8 mouse cellular contexts compared by ENCODE assay signal in genomic region chr2:37431609-37432008, GRCm38 (mm10). TPM values are rescaled to one million over a fixed set of nuclear protein-coding genes. Genes with fewer than 3 reads are reported as not detected.
DNase-seq lines count a peak whose midpoint lies in the region; ATAC-seq and TF ChIP-seq lines count a peak whose summit lies in the region.

No protein-coding gene starts in this region.

- H3K4me3 ChIP-seq in lung, embryonic 16.5 days (ENCODE audit: low read length) = peak overlapping the region; percentile 85
- H3K4me3 ChIP-seq in embryonic facial prominence, embryonic 13.5 days = peak overlapping the region; percentile 88
- peak overlapping the region; percentile 92 for H3K4me3 ChIP-seq in limb, embryonic 14.5 days (replicated peaks; ENCODE audit: low read length)
- peak overlapping the region; percentile 89 for H3K4me3 ChIP-seq in stomach, embryonic 14.5 days (ENCODE audit: low read depth, low read length)

- no peaks in the 10 kb centered on the region for H3K9me3 ChIP-seq in lung, embryonic 16.5 days (ENCODE audit: control insufficient read depth, low read length)
- H3K9me3 ChIP-seq in embryonic facial prominence, embryonic 13.5 days = no peaks in the 10 kb centered on the region
- H3K9me3 ChIP-seq in limb, embryonic 14.5 days (ENCODE audit: control insufficient read depth, low read length) = no peaks in the 10 kb centered on the region
- H3K9me3 ChIP-seq in stomach, embryonic 14.5 days (ENCODE audit: control insufficient read depth, low read depth, low read length) = no peaks in the 10 kb centered on the region

- no peak for TF ChIP-seq POLR2A in limb, embryonic 14.5 days (IDR thresholded peaks at IDR 0.05; ENCODE audit: borderline replicate concordance, extremely low read depth, insufficient read depth, insufficient read length)

- WGBS in lung, embryonic 16.5 days = 23% methylated on average over 7 of the region's 7 CpGs
- 32% methylated on average over 7 of the region's 7 CpGs for WGBS in embryonic facial prominence, embryonic 13.5 days
- 27% methylated on average over 7 of the region's 7 CpGs for WGBS in limb, embryonic 14.5 days
- WGBS in stomach, embryonic 14.5 days = 32% methylated on average over 7 of the region's 7 CpGs

- H3K4me1 ChIP-seq in lung, embryonic 16.5 days (replicated peaks; ENCODE audit: control insufficient read depth, insufficient read depth, low read length) = peaks cover 9% of the 10 kb centered on the region
- H3K4me1 ChIP-seq in embryonic facial prominence, embryonic 13.5 days = peaks cover 13% of the 10 kb centered on the region
- H3K4me1 ChIP-seq in limb, embryonic 14.5 days (ENCODE audit: control insufficient read depth, insufficient read depth, low read length) = peaks cover 10% of the 10 kb centered on the region
- peaks cover 5% of the 10 kb centered on the region for H3K4me1 ChIP-seq in stomach, embryonic 14.5 days (ENCODE audit: control insufficient read depth, insufficient read depth, low read length)

- H3K9ac ChIP-seq in lung, embryonic 16.5 days (ENCODE audit: low read length) = peak overlapping the region; percentile 85
- peak overlapping the region; percentile 91 for H3K9ac ChIP-seq in embryonic facial prominence, embryonic 13.5 days
- peak overlapping the region; percentile 84 for H3K9ac ChIP-seq in limb, embryonic 14.5 days (ENCODE audit: low read depth, low read length, severe bottlenecking)
- H3K9ac ChIP-seq in stomach, embryonic 14.5 days (replicated peaks; ENCODE audit: low read depth, low read length) = peak overlapping the region; percentile 78

- H3K4me2 ChIP-seq in lung, embryonic 16.5 days (ENCODE audit: low read depth, low read length) = peak overlapping the region; percentile 86
- H3K4me2 ChIP-seq in embryonic facial prominence, embryonic 13.5 days = peak overlapping the region; percentile 82
- H3K4me2 ChIP-seq in limb, embryonic 14.5 days (replicated peaks; ENCODE audit: low read depth, low read length, severe bottlenecking) = peak overlapping the region; percentile 89
- peak overlapping the region; percentile 74 for H3K4me2 ChIP-seq in stomach, embryonic 14.5 days (replicated peaks; ENCODE audit: low read depth, low read length)

- DNase-seq in lung, postnatal 36 days = no peak
- DNase-seq in limb, embryonic 14.5 days (ENCODE audit: low spot score) = no peak
- no peak for DNase-seq in gastrocnemius, adult 18-20 months (ENCODE audit: low spot score)
- no peak for DNase-seq in kidney, postnatal 25 days
- DNase-seq in lung, adult 18-20 months = no peak

- ATAC-seq in lung, embryonic 16.5 days (ENCODE audit: low read depth) = peak; percentile 23; the same call in 1 of the 2 replicates
- no peak for ATAC-seq in embryonic facial prominence, embryonic 13.5 days (ENCODE audit: insufficient number of reproducible peaks, insufficient read depth, low FRiP score, low TSS enrichment, low read depth)
- no peak for ATAC-seq in limb, embryonic 14.5 days (ENCODE audit: low FRiP score, low read depth)
- ATAC-seq in stomach, embryonic 14.5 days (ENCODE audit: insufficient number of reproducible peaks, insufficient read depth, low FRiP score, low read depth) = no peak

- H3K36me3 ChIP-seq in lung, embryonic 16.5 days (ENCODE audit: control insufficient read depth, insufficient read depth, low read length) = peaks cover 9% of the 10 kb centered on the region
- H3K36me3 ChIP-seq in embryonic facial prominence, embryonic 13.5 days = peaks cover 32% of the 10 kb centered on the region
- H3K36me3 ChIP-seq in limb, embryonic 14.5 days (ENCODE audit: control insufficient read depth, insufficient read depth, low read length) = peaks cover 30% of the 10 kb centered on the region
- peaks cover 5% of the 10 kb centered on the region for H3K36me3 ChIP-seq in stomach, embryonic 14.5 days (ENCODE audit: control insufficient read depth, insufficient read depth, low read length)

- peak overlapping the region; percentile 90 for H3K27ac ChIP-seq in lung, embryonic 16.5 days (ENCODE audit: low read length)
- peak overlapping the region; percentile 97 for H3K27ac ChIP-seq in embryonic facial prominence, embryonic 13.5 days
- H3K27ac ChIP-seq in limb, embryonic 14.5 days (replicated peaks; ENCODE audit: low read depth, low read length) = peak overlapping the region; percentile 94
- peak overlapping the region; percentile 94 for H3K27ac ChIP-seq in stomach, embryonic 14.5 days (ENCODE audit: low read length)

- no peaks in the 10 kb centered on the region for H3K27me3 ChIP-seq in lung, embryonic 16.5 days (ENCODE audit: control insufficient read depth, insufficient read depth, low read depth, low read length)
- no peaks in the 10 kb centered on the region for H3K27me3 ChIP-seq in embryonic facial prominence, embryonic 13.5 days
- no peaks in the 10 kb centered on the region for H3K27me3 ChIP-seq in limb, embryonic 14.5 days (ENCODE audit: control insufficient read depth, insufficient read depth, low read length)
- H3K27me3 ChIP-seq in stomach, embryonic 14.5 days (ENCODE audit: control insufficient read depth, insufficient read depth, low read length) = no peaks in the 10 kb centered on the region

RNA-seq across cellular contexts. Expression of gene Rc3h2, which starts 8.9 kb away (rescaled TPM):
- polyA plus RNA-seq in lung, embryonic 16.5 days (2015; fragmentation: Nextera tagmentation; extraction: Ambion mirVana) = 12.5 TPM in 2 replicates
- 19.1 and 20.7 TPM in 2 replicates for polyA plus RNA-seq in embryonic facial prominence, embryonic 13.5 days (2015; fragmentation: Nextera tagmentation; extraction: Ambion mirVana)
- 15.7 and 15.9 TPM in 2 replicates for polyA plus RNA-seq in limb, embryonic 14.5 days (2012; rRNA removed)
- polyA plus RNA-seq in limb, embryonic 14.5 days (2014; fragmentation: Nextera tagmentation; extraction: Ambion mirVana) = 17.0 and 19.7 TPM in 2 replicates
- polyA plus RNA-seq in stomach, embryonic 14.5 days (2014; fragmentation: Nextera tagmentation; extraction: Ambion mirVana) = 23.2 and 27.2 TPM in 2 replicates
- total RNA-seq in gastrocnemius, adult 18-20 months (2021) = 10 to 100 TPM; 39.0 to 46.2 TPM

RNA-seq across cellular contexts. Expression of gene Zbtb26, which starts 11.3 kb away (rescaled TPM):
- 6.9 and 7.1 TPM in 2 replicates for polyA plus RNA-seq in lung, embryonic 16.5 days (2015; fragmentation: Nextera tagmentation; extraction: Ambion mirVana)
- 8.0 and 9.9 TPM in 2 replicates for polyA plus RNA-seq in embryonic facial prominence, embryonic 13.5 days (2015; fragmentation: Nextera tagmentation; extraction: Ambion mirVana)
- polyA plus RNA-seq in limb, embryonic 14.5 days (2012; rRNA removed) = 9.0 and 9.1 TPM in 2 replicates
- 6.6 and 7.8 TPM in 2 replicates for polyA plus RNA-seq in limb, embryonic 14.5 days (2014; fragmentation: Nextera tagmentation; extraction: Ambion mirVana)
- polyA plus RNA-seq in stomach, embryonic 14.5 days (2014; fragmentation: Nextera tagmentation; extraction: Ambion mirVana) = 9.3 and 9.4 TPM in 2 replicates
- 1 to 10 TPM; 3.1 to 4.1 TPM for total RNA-seq in gastrocnemius, adult 18-20 months (2021)

RNA-seq across cellular contexts. Expression of gene Zbtb6, which starts 11.4 kb away (rescaled TPM):
- polyA plus RNA-seq in lung, embryonic 16.5 days (2015; fragmentation: Nextera tagmentation; extraction: Ambion mirVana) = 7.3 and 8.0 TPM in 2 replicates
- 8.1 and 9.4 TPM in 2 replicates for polyA plus RNA-seq in embryonic facial prominence, embryonic 13.5 days (2015; fragmentation: Nextera tagmentation; extraction: Ambion mirVana)
- polyA plus RNA-seq in limb, embryonic 14.5 days (2012; rRNA removed) = 8.6 and 9.0 TPM in 2 replicates
- 4.0 and 5.1 TPM in 2 replicates for polyA plus RNA-seq in limb, embryonic 14.5 days (2014; fragmentation: Nextera tagmentation; extraction: Ambion mirVana)
- 4.6 and 4.7 TPM in 2 replicates for polyA plus RNA-seq in stomach, embryonic 14.5 days (2014; fragmentation: Nextera tagmentation; extraction: Ambion mirVana)
- total RNA-seq in gastrocnemius, adult 18-20 months (2021) = 1 to 10 TPM; 2.9 to 3.4 TPM

RNA-seq across cellular contexts. Expression of gene Rabgap1, which starts 11.5 kb away (rescaled TPM):
- polyA plus RNA-seq in lung, embryonic 16.5 days (2015; fragmentation: Nextera tagmentation; extraction: Ambion mirVana) = 37.8 and 39.5 TPM in 2 replicates
- 60.5 and 61.3 TPM in 2 replicates for polyA plus RNA-seq in embryonic facial prominence, embryonic 13.5 days (2015; fragmentation: Nextera tagmentation; extraction: Ambion mirVana)
- 34.6 and 37.6 TPM in 2 replicates for polyA plus RNA-seq in limb, embryonic 14.5 days (2012; rRNA removed)
- polyA plus RNA-seq in limb, embryonic 14.5 days (2014; fragmentation: Nextera tagmentation; extraction: Ambion mirVana) = 46.4 and 51.7 TPM in 2 replicates
- 80.8 and 92.6 TPM in 2 replicates for polyA plus RNA-seq in stomach, embryonic 14.5 days (2014; fragmentation: Nextera tagmentation; extraction: Ambion mirVana)
- total RNA-seq in gastrocnemius, adult 18-20 months (2021) = 10 to 100 TPM; 30.5 to 32.3 TPM
